Mouse (Mus musculus) lung, postnatal 25 days (tissue): ENCODE data around the gene Ldb3.

Source experiments
- DNase-seq: peaks from one replicate; pipeline ENCODE4 v3.0.0; 2022; ENCODE audit warnings: low spot score

Ldb3 gene

DNA sequence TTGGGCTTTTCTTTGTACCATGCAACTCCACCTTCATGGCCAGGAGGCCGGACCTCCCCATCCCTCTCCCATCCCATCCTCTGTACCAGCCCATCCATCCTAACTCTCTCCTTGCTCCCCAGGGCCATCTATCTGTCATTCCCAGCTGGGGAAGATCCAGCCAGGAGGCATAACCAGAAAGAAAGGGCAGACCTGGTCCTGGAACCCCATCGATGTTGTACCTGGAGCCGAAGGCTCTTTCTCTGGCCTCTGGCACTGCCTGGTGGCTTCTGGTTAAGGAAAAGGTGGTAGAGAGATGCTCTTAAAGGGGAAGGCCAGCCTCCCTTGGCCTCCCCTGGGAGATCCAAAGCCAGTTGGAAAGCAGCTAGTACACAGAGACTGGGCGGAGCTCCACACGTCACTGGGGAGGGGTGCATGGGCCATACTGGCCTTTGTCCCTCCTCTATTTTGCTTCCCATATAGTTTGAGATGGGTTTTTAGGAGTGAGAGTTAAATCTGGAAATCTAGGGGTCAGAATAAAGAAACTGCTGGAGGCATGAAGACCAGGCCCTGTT lies 1.6 kb upstream of the Ldb3 start:
- no peak for DNase-seq

DNA sequence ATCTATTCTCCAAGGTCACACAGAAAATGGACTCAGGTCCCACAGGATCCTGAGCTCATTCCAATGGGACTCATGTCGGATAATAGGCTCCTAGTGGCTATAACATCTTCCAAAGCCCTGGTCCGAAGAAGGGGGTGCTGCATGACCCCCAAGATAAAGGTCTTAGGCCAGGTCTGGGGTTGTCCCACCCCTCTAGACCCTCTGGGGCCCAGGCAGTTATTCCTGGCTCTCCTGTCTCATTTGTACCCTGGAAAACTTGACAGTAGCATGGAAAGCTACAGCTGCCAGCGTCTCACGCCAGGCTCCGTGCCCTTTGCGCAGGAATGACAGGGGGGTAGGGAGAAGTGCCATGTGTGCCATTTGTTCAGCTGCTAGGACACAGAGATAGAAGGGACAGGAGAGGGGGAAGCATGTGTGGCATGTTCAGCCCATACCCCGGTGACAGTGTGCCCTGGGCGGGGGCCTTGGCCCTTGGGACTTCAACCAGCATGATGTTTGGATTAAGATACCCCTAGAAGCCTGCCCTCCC lies 767 bp upstream of the Ldb3 start:
- no peak for DNase-seq

DNA sequence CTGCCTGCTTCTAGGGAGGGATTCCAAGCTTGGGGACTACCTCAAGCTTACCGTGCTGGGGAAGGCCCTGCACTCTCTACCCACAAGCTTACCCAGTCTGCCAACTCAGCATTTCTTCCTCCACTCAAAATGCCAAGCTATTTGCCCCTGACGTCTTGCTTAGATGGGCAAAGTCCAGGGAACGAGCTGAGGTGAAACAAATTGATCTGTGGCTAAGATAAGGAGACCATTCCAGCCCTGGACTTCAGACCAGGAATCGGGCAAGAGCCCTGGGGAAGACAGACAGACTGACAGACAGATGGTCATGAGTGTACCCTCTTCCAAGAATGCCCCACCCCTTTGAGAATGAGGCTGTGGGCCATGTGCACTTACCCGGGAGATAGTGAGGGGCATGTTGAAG lies 477 bp downstream of the Ldb3 start:
- DNase-seq = no peak

DNA sequence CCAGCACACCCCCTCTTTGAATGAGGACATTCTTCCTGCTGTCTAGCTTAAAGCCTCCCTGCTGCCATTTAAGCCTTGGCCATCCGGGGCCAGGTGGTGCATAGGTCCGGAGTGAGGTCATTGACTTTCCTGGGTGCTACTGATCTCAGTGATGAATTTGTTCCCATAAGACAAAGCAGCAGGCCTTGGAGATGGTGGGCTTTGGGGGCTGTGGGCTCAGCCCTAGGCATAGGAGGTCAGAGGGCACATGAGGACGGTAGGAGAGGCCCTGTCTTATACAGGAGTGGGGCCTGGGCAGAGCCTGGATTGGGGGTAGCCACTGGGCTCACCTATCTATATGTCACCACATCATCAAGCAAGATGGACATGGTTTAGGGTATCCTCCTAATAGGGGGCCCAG lies 1.6 kb downstream of the Ldb3 start:
- DNase-seq = no peak

DNA sequence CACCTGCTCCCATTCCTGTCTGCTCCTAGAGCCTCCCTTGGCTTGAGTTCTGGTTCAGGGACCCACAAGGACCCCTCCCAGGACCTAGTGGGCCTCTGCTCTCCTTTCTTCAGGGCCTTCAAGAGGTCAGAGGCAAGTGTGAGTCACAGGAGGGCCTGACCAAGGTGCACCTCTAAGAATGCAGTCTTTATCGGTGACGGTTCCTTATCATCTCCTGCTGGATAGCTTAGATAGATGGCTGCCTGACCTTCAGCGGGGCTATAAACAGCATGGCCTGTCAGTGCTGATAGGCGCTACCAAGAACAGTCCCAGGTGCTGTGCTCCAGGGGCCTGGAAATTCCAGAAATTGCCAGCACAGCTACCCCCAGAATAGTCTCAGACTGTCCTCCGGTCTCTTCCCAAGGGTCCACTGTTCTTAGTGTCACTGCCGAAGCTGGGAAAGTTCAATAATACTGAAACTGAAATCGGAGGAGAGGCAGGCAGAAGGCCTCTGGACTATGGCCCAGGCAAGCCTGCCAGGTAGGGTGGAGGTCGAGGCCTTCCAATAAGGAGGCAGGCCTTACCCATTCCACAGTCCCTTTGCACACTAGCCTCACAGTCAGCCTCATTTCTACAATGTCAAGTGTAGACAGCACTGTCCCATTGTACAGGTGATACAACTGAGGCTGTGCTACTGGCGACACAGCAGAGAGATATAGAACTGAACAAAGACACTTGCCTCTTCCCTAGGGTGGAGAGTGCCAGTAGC lies 3.0 kb downstream of the Ldb3 start:
- DNase-seq = no peak

DNA sequence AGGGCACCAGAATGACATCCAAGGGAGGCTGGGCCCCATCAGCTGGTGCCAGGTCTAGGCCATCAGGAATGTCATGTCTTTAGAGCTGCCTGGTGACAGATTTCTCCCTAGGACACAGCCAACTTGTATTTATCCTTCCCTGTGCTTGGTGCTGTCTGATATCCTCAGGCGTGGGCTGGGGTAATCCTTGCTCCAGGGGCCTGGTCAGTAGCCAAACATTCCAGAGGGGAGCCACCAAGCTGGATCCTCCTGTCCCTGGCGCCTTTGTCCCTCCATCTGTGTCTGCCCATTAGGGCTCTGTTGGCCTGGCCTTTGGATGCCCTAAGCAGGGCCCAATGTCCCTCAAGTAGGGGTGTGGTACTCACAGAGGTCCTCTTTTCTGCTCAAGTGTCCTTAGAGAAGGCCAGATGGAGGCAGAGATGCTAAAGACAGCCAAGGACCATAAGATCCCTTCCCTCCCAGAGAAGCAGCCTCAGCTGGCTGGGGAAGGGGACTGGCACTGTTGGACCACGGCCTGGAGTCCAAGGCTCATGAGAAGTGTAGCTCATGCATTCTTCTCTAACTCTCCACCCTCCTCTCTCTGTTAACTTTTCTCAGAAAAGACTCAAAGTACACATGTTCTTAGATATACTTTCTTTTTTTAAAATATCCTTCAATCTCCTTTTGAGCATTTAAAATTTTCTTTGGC lies 5.6 kb downstream of the Ldb3 start:
- no peak for DNase-seq

DNA sequence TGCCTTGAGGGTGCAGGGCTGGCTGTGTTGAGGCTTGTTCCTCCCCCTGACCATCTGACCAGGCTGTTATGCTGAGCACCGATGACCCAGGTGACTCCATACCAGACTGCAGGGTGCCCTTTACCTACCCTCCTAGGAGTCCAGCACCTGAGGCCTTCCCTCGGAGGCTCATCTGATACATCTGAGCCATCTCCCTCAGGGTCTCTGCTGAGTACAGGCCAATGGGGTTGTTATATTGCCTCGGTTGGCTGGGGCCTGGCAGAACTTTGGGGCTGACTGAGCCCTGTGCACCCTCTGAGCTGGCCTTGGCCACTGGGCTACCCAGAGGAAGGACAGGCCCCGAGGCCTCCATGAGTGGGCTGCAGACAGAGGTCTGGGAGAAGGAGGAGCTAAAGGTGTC lies 11.6 kb downstream of the Ldb3 start:
- DNase-seq = no peak

DNA sequence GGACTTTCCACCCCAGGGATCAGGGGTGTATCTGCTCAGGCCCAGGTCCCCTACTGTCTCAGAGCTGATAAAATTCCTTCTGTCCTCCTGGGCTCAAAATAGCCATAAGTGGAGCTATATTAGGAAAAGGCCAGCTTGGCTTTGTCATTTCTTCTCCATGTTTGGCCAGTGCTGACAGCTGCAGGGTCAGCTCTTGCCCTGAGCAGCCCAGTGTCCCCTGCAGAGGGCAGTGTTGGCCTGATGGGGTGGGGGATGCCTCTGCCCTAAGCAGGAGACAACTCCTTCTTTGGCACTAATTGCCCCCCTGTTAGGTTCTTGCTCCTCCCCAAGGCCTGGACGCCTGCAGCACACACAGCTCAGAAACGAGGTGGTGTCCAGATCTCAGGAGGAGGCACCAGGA lies 14.4 kb downstream of the Ldb3 start:
- no peak for DNase-seq

DNA sequence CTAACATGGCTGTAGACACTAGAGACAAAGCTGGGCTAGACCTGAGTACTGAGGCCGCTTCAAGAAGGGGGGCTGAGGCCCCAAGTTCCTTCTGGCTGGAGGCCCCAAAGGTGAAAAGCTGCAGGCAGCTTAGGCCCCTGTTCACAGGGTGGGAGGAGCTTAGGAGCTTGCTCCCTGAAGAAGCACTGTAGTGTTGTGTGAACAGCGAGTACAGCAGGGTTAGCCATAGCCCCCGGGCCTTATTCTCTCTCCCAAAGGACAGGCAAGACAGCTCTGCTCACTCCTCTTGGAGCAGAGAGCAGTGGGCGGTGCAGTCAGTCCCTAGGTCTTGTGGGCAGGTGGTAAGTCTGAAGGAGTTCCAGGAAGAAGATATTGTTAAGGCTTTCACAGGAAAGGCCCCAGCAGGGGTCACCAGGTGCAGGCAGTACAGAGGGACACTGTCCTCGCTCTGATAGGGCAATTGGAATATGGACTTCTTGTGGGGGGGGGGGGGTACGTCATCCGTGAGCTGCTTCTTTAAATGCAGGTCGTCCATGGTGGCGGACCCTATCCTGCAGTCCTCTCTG lies 15.1 kb downstream of the Ldb3 start:
- DNase-seq = no peak

DNA sequence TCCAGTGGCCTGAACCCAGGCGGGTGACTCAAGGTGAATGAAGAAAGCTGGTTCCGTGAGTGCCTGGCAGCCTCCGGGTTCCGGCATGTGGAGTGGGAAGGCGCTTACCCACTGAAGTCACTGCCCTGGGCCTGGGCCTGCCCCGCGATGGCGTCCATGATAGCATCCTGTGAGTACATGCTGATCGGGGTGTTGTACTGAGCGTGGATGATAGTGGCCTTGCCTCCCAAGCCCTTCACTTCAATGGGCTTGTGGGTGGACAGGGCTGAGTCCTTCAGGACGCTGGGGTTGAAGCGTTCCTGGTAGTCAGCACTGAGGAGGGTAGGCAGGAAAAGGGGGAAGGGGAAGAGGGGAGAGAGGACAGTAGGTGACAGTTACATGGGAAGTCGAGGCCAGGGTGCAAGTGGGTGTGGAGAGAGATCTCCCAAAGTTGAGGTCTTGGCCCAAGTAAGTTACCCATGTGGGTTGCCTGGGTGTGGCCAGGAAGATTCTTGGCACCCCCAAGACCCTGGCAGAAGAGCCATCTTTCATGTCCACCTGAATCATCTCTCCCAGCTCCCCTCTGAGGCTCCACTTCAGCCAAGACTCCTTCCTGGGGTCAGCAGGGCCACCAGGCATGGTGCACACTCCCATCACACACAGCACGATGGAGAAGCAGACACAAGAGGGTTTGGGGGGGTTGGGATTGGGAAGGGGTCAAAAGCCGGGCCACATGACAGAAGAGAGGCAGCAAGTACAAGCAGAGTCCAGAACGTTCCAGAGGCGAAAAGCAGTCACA lies 16.7 kb downstream of the Ldb3 start:
- no peak for DNase-seq

DNA sequence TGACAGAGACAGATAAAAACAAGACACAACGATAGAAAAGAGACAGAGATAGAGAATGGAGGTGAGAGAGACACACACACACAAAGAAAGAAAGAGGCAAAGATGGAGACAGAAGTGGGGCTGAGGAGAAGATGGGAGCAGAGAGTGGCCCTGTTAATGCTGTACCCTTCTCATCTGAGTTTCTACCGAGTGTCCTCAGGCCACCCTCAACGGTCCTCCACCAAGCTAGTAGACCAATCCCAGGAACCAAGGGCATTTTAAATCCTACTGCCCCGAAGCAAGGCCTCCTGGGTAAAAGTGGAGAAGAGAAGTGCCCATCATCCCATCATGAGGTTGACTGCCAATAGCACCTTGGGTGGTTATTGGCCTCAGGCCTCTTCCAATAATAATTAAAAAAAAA lies 17.6 kb downstream of the Ldb3 start:
- no peak for DNase-seq

DNA sequence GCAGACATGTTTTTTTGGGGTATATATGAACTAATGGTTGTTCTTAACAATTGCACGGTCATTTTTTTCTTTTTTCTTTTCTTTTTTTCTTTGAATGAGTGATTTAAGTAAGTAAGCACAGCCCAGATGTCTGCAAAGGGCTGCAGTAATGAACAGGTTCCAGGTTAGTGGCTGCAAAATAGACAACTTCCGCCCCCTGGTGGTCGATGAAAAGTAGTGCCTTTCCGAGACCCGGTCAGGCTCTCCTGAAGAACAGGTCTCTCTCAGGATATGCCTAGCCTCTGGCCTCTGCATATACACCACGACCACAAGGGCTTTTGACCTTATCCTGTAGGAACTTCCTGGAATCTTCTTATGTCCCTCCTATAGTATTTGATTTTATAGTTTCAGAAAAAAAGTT lies 18.2 kb downstream of the Ldb3 start:
- DNase-seq = peak; percentile 78

DNA sequence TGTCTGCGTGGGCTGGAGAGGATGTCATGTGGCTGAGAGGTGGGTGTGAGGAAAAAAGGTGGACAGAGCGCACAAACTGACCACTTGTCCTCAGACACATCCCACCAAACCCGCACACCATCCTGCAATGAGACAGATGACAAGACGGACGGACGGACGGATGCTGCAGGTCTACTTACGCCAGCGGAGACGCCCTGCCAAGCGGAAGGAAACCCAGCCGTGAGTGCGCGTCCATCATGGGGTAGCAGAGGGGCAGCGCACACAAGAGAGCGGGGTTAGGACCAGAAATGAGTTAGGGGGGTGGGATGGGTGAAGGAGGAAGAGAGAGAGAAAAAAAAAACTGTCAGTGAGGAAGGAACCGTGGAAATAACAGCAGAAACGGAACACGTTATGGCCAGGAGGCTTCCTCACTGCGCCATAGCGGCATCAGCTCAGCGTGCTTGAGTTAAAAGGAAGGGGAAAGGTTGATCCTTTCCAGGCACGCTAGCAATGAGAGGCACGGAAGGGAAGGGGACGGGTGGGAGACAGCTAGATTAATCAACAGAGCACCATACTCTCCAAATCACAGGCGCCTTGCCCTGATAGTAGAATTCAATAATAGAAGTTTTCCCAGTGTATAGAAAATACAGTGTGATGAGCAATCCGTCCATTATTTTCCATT lies 18.8 kb downstream of the Ldb3 start:
- no peak for DNase-seq

DNA sequence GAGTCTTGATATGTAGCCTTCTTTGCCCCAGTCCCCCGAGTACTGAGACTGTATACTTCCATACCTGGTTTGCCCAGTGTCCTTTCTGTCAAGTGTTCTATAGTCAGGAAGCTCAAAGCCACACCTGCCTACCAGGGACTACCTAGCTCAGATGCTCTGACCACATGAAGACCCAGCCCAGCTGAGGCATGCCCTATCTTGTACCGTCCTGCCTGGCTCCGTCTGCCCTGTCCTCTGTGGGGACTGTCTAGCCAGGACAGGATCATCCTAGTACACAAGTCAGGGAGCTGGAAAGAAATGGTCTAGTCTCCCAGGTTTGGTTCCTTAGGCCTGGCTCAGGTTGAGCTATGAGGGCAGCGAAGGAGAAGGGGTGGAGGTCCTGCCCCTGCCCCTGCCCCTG lies 19.9 kb downstream of the Ldb3 start:
- DNase-seq = no peak

DNA sequence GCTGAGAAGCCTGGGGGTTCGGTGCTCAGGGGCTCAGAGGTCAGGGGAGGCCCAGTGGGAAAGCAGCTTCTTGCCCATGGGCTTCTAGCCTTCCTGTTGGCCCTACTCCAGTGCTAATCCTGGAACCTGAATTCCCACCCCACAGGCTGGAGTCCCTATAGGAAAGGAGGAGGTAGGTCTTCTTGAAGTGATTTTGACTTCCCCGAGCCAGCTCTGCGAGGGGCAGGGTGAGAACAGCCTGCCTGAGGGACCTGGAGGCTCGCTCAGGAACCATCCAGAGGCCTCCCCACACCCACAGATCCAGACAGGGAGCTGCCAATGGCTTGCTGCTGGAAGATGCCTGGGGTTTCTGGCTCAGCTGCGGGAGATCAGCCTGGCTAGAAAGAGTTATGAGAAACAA lies 20.8 kb downstream of the Ldb3 start:
- no peak for DNase-seq

DNA sequence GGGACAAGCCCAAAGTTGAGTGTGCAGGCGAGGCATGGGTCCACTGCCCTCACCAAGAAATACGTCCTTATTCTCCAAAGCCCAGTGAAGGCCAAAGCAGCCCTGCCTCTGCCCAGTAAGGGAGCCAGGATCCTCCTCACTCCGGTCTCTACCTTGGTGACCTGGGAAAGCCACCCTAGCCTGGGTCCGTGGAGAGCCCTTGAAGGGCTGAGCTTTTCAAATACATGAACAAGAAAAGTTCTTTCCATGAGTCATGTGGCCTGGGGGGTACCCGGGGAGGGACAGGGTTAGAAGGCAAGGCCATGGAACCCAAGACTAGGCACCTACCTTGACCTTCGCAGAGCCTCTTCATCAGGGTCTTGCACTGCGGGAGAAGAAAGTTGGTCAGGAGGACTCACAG lies 22.0 kb downstream of the Ldb3 start:
- no peak for DNase-seq

DNA sequence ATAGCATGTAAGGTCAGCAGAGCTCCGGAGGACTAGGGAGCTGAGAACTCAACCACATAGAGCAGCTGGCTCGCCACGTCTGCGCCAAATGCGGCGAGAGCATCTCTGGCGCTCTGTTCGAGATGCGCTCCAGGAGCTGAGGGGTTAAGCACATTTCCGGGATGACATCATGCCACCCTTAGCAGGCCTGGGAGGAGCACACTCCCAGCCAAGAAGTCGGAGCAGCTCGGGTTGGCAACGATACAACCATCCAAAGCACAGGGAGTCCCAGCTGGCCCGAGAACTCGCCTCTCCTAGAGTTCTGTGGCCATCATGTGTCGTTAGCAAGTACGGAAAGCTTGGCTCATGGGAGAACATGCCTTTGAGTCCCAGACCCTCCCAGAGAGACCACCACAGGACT lies 22.8 kb downstream of the Ldb3 start:
- peak; percentile 52 for DNase-seq

DNA sequence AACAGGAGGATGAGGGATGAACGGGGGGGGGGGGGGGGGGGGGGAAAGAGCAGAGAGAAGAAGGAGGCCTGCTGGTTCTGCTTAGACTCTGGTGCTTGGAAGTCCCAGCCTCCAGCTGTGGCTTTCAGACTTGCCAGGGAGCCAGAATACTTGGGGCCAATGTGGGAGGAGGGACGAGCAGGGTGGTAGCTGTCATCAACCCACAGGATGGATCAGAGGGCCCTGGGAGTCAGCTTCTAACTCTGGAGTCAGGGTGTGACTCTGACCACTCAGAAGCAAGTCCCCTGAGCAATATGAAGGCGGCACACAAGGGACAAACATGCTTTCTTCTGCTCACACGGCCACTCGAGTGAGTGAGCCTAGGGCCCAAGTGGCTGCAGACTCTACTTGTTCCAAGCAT lies 23.8 kb downstream of the Ldb3 start:
- DNase-seq = peak; percentile 48

DNA sequence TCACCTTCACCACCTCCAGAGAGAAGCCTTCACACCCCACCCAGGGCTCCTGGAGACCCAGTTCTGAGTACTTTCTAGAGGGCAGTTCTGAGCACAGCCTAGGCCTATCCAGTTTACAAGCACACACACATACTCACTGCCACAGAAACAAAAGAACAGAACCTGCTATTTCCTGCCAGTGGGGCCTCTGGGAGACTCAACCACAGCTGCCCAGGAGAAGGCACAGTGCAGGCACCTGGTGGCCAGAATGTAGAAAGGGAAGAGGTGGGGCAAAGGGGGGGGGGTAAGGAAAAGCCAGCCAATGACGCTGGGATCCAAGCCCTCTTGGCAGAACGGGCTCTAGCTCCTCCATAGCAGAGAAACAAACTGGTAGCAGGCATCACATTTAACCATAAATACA lies 26.1 kb downstream of the Ldb3 start:
- DNase-seq = no peak

DNA sequence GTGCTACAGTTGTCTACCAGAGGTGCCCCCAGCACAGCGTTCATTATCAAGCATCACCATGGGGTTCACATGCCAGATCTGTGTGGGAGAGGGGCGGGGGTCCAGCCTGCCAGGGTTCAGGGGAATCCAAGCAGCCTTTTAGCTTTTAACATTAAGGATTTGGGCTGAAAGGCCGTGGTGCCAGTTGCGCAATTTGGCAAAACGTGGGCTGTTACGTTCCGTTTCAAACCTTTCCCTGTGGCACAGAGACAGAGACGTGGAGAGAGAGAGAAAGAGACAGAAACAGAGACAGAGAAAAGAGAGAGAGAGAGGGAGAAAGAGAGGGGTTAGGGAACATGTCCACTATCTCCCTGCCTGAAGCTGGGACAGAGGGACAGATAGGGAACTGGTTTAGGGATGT lies 26.8 kb downstream of the Ldb3 start:
- no peak for DNase-seq

DNA sequence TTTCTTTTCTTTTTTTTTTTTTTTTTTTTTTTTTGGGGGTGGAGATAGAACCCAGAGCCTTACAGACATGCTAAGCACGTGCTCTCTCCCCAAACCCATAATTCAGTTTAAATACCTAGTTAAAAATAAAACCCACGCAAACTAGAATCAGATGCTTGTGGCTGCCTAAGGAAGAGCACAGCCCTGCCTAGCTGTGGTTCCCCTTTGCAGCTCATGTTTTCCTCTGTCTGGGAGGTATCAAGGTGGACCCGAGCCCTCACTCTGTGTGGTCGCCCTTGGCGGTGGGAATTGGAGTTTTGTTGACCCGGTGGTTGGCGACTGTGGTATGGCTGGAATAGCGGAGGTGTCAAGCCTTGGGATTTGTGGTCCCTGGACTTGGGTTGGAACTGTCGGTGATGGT lies 29.5 kb downstream of the Ldb3 start:
- no peak for DNase-seq

DNA sequence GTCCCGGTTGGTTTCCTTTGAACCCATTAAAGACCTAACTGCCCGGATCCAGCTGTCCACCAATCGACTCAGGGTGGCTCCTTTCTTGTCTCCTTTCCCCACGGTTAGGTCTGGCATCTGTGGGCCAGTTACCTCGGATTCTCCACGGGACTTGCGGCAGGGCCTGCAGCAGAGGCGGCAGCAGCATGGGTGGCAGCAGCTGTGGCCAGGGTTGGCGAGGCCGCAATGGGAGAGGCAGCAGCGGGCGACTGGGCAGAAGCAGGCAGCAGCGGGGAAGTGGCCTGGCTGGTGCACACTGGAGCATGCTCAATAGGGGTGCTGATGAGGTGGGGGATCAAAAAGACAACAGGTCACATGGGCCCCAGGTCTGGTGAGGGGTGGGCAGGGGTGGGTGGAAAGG lies 33.3 kb downstream of the Ldb3 start:
- DNase-seq = no peak
